Mouse (Mus musculus) C2C12 (cell line): Measurements from ENCODE around the gene Ldb3.

Source experiments
- CEBPB ChIP-seq: IDR thresholded peaks from one replicate; pipeline ENCODE4 v1.6.1; 2011; ENCODE audit warnings: low read depth, mild to moderate bottlenecking, control low read depth, moderate library complexity
- CTCF ChIP-seq: IDR thresholded peaks from one replicate; pipeline ENCODE4 v1.5.1; 2011; ENCODE audit not compliant: control insufficient read depth, insufficient read depth, insufficient read length
- MAX ChIP-seq: IDR thresholded peaks from one replicate; pipeline ENCODE4 v1.6.1; 2011; ENCODE audit warnings: mild to moderate bottlenecking, control low read depth
- MYOD1 ChIP-seq: IDR thresholded peaks from one replicate; pipeline ENCODE4 v1.6.1; 2011; ENCODE audit warnings: low read depth; ENCODE audit not compliant: control insufficient read depth, insufficient read length
- MYOG ChIP-seq: IDR thresholded peaks from one replicate; pipeline ENCODE4 v1.6.1; 2011; ENCODE audit not compliant: control insufficient read depth, insufficient read length; ENCODE audit errors: extremely low read depth
- USF1 ChIP-seq: IDR thresholded peaks from one replicate; pipeline ENCODE4 v1.6.1; 2011; ENCODE audit warnings: low read depth, mild to moderate bottlenecking, control low read depth, moderate library complexity

- TF ChIP-seq USF1 (no peak), CTCF (no peak), MYOD1 (no peak), MAX (no peak), MYOG (no peak), CEBPB (no peak)
Measured at GRCm38 (mm10) chr14:34515860-34516259, 72.6 kb downstream of the Ldb3 start.
